ENCODE assay signal across 8 mouse cellular contexts in genomic region chr4:128730271-128730670, GRCm38 (mm10). TPM values are rescaled to one million over a fixed set of nuclear protein-coding genes. Genes with fewer than 3 reads are reported as not detected.
DNase-seq lines count a peak whose midpoint lies in the region; ATAC-seq lines count a peak whose summit lies in the region.

No protein-coding gene starts in this region.

- H3K36me3 ChIP-seq in liver, embryonic 11.5 days (ENCODE audit: control insufficient read depth, insufficient read depth, low read length) = peaks cover 3% of the 10 kb centered on the region; the same call in 1 of the 2 replicates
- H3K36me3 ChIP-seq in forebrain, embryonic 10.5 days (replicated peaks) = peaks cover 56% of the 10 kb centered on the region
- peaks cover 2% of the 10 kb centered on the region; the same call in 1 of the 2 replicates for H3K36me3 ChIP-seq in limb, embryonic 11.5 days (ENCODE audit: control insufficient read depth, insufficient read depth, low read length)
- H3K36me3 ChIP-seq in neural tube, embryonic 14.5 days (ENCODE audit: control insufficient read depth, insufficient read depth, low read length) = peaks cover 3% of the 10 kb centered on the region; the same call in 1 of the 2 replicates

- H3K27ac ChIP-seq in liver, embryonic 11.5 days (ENCODE audit: low read depth, low read length) = no peak overlapping the region
- H3K27ac ChIP-seq in forebrain, embryonic 10.5 days = peak overlapping the region; percentile 99
- no peak overlapping the region for H3K27ac ChIP-seq in limb, embryonic 11.5 days (replicated peaks; ENCODE audit: low read depth, low read length)
- H3K27ac ChIP-seq in neural tube, embryonic 14.5 days (ENCODE audit: low read depth, low read length) = no peak overlapping the region

- H3K4me2 ChIP-seq in liver, embryonic 11.5 days = peak overlapping the region; percentile 93
- H3K4me2 ChIP-seq in limb, embryonic 11.5 days (ENCODE audit: low read depth, severe bottlenecking) = peak overlapping the region; percentile 93
- H3K4me2 ChIP-seq in neural tube, embryonic 14.5 days (ENCODE audit: low read depth, low read length) = peak overlapping the region; percentile 99

- H3K4me1 ChIP-seq in liver, embryonic 11.5 days (replicated peaks; ENCODE audit: control insufficient read depth, insufficient read depth, low read length) = peaks cover 50% of the 10 kb centered on the region
- peaks cover 85% of the 10 kb centered on the region for H3K4me1 ChIP-seq in forebrain, embryonic 10.5 days
- H3K4me1 ChIP-seq in limb, embryonic 11.5 days (ENCODE audit: control insufficient read depth, insufficient read depth, low read length) = peaks cover 40% of the 10 kb centered on the region
- peaks cover 68% of the 10 kb centered on the region for H3K4me1 ChIP-seq in neural tube, embryonic 14.5 days (ENCODE audit: control insufficient read depth, insufficient read depth, low read length)

- no peak for DNase-seq in liver, embryonic 11.5 days (ENCODE audit: low spot score)
- DNase-seq in liver = no peak
- no peak for DNase-seq in forebrain, embryonic 10.5 days (ENCODE audit: extremely low spot score, low spot score)
- no peak for DNase-seq in limb, embryonic 11.5 days (ENCODE audit: low spot score)
- no peak for DNase-seq in layer of hippocampus, postnatal 25 days (ENCODE audit: extremely low spot score in 1 of 2, low spot score in 1 of 2)
- no peak for DNase-seq in layer of hippocampus, postnatal 36 days
- DNase-seq in adrenal gland, adult 2 months = no peak

- WGBS in liver, embryonic 11.5 days = 85% methylated on average over 6 of the region's 6 CpGs
- 85% methylated on average over 6 of the region's 6 CpGs for WGBS in forebrain, embryonic 10.5 days
- 90% methylated on average over 6 of the region's 6 CpGs for WGBS in limb, embryonic 11.5 days
- WGBS in neural tube, embryonic 14.5 days = 42% methylated on average over 6 of the region's 6 CpGs

- no peak for ATAC-seq in liver, embryonic 11.5 days (replicated peaks; ENCODE audit: low FRiP score)
- no peak for ATAC-seq in limb, embryonic 11.5 days (ENCODE audit: insufficient number of reproducible peaks, low FRiP score, low TSS enrichment, low read depth)
- ATAC-seq in neural tube, embryonic 14.5 days (ENCODE audit: low read depth) = no peak

- no peaks in the 10 kb centered on the region for H3K27me3 ChIP-seq in liver, embryonic 11.5 days (replicated peaks; ENCODE audit: control insufficient read depth, insufficient read depth, low read length)
- H3K27me3 ChIP-seq in forebrain, embryonic 10.5 days (ENCODE audit: poor library complexity, severe bottlenecking) = peaks cover 11% of the 10 kb centered on the region
- H3K27me3 ChIP-seq in limb, embryonic 11.5 days (ENCODE audit: control insufficient read depth, insufficient read depth, low read length) = peaks cover 5% of the 10 kb centered on the region; the same call in 1 of the 2 replicates
- H3K27me3 ChIP-seq in neural tube, embryonic 14.5 days (ENCODE audit: control insufficient read depth, insufficient read depth, low read length) = no peaks in the 10 kb centered on the region

- H3K4me3 ChIP-seq in liver, embryonic 11.5 days (ENCODE audit: low read depth, low read length) = no peak overlapping the region
- H3K4me3 ChIP-seq in forebrain, embryonic 10.5 days = peak overlapping the region; percentile 95
- H3K4me3 ChIP-seq in limb, embryonic 11.5 days (ENCODE audit: low read depth, low read length) = 0 out of 2 replicates have a peak overlapping the region, but pooled peaks have one; percentile 3
- H3K4me3 ChIP-seq in neural tube, embryonic 14.5 days (ENCODE audit: low read depth, low read length) = peak overlapping the region; percentile 93

- no peaks in the 10 kb centered on the region for H3K9me3 ChIP-seq in liver, embryonic 11.5 days (ENCODE audit: control insufficient read depth, low read length)
- H3K9me3 ChIP-seq in forebrain, embryonic 10.5 days = no peaks in the 10 kb centered on the region
- no peaks in the 10 kb centered on the region for H3K9me3 ChIP-seq in limb, embryonic 11.5 days (ENCODE audit: control insufficient read depth, low read length)
- H3K9me3 ChIP-seq in neural tube, embryonic 14.5 days (ENCODE audit: control insufficient read depth, low read length) = no peaks in the 10 kb centered on the region

- no peak overlapping the region for H3K9ac ChIP-seq in liver, embryonic 11.5 days (ENCODE audit: low read depth, low read length)
- H3K9ac ChIP-seq in limb, embryonic 11.5 days (ENCODE audit: low read length) = no peak overlapping the region
- H3K9ac ChIP-seq in neural tube, embryonic 14.5 days (replicated peaks; ENCODE audit: low read depth, low read length) = no peak overlapping the region

RNA-seq across cellular contexts. Expression of gene A3galt2, which starts 24.9 kb away (rescaled TPM):
- polyA plus RNA-seq in liver, embryonic 11.5 days (2014; fragmentation: Nextera tagmentation; extraction: Ambion mirVana) = 0.14 TPM in 1 of 2 replicates, not detected in the other
- 0.07 and 0.17 TPM in 2 replicates for polyA plus RNA-seq in forebrain, embryonic 10.5 days (2016; fragmentation: Nextera tagmentation; extraction: Ambion mirVana)
- 0.06 and 0.28 TPM in 2 replicates for polyA plus RNA-seq in limb, embryonic 11.5 days (2014; fragmentation: Nextera tagmentation; extraction: Ambion mirVana)
- polyA plus RNA-seq in neural tube, embryonic 14.5 days (2014; fragmentation: Nextera tagmentation; extraction: Ambion mirVana) = 0.45 and 0.51 TPM in 2 replicates
- under 1 TPM; 0.12 to 0.14 TPM for total RNA-seq in layer of hippocampus, postnatal 25 days (2021)
- under 1 TPM; 0.48 to 0.62 TPM for total RNA-seq in layer of hippocampus, postnatal 36 days (2021)
- total RNA-seq in adrenal gland, adult 2 months (2021) = under 1 TPM; 0.20 to 0.21 TPM
- 0.51 and 0.60 TPM in 2 replicates for polyA plus RNA-seq in adrenal gland, adult 2 months (2012; rRNA removed)
